Mouse (Mus musculus) spleen, adult 18-20 months (tissue): ENCODE measurements around the gene Zdhhc1.

Source experiments
- DNase-seq, 2 experiments: peaks; one replicate each; pipeline ENCODE4 v3.0.0; 2022; ENCODE audit warnings: mixed read lengths in 2 of 2

Gene Zdhhc1

DNA sequence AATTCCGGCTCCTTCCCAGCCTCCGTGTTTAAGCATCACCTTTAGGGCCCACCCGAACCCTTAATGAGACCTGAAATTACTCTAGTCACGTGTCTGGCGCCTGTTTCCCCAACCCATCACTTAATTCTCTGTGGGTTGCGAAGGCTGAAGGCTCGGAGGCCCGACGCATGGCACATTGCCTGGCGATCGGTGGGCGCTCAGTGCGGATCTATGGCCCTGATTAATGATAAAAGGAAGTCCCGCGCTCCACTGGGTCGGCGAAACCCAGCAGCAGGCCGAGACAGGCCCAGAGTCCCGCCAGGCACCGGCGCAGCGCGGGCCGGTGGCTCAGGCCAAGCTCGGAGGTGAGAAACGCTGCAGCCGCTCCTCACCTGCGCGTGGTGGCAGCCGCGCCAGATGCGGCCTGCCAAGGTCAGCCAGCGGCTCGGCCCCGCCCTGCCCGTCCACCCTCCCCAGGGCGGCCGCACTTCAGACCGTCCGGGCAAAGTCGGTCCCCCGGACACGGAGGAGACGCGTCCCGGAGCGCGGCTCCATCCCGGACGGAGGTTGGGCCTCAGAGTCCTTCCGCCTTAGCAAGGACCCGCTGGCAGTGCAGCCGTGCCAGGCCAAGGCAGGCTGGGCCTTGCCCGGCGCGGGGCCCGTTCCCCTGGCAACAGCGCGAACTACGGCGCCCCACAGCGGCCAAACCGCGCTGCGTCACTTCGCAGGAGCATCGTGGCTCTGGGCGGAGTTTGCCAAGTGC lies at the start of gene Zdhhc1:
Gene Zdhhc1, minus strand, starts transcription at position 464 of the 742 bp plus-strand sequence.
- DNase-seq = peak; percentile 65 to 82

- no peak for DNase-seq
Measured at GRCm38 (mm10) chr8:105545249-105545648, 48.5 kb upstream of the Zdhhc1 start.

DNA sequence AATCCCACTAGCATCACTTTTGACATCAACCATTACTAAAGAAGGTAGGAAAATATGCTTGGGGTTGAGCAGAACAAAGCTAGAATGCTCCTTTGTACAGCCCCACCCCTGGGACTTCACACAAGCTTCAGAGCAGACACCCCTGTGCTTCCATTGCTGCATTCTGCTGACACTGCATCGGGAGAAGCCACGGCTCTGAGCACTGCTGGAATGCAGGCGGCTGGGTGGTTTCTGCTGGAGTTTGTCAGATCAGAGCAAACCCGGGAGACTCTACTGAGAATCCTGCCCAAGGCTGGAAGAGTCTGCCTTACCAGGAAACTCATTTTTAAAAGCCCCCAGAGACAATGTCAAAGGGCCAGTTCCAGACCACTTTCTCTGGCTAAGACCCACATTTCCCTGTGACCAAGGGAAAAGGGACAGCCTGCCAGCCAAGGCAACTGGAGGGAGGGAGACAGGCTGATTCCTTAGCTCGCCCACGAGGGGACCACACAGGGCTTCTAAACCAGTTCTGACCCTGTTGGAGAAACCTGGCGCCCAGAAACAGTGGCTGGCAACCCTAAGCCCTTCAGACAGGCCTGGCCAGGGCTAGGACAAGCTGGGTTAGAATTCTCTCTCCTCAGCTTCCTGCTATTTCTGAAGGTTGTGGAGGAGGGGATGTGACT lies 48.0 kb upstream of the Zdhhc1 start:
- no peak for DNase-seq

DNA sequence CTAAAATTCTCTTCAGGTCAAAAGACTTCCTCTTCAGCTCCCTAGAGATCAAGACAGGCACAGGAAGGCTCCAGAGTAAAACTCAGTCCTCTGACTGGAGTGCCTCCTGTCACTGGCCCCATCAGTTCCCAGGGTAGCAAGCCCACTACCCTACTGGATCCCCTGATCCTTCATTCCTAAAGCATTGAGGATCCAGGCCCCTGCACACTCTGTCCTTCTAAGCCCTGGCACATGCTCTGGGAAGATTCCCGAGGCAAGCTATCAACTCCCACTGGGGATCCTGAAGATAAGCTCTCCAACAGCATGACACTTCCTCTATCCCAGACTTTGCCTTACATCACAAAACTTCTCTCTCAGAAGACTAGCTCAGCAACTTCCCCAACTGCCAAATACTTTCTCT lies 47.0 kb upstream of the Zdhhc1 start:
- DNase-seq = no peak

DNA sequence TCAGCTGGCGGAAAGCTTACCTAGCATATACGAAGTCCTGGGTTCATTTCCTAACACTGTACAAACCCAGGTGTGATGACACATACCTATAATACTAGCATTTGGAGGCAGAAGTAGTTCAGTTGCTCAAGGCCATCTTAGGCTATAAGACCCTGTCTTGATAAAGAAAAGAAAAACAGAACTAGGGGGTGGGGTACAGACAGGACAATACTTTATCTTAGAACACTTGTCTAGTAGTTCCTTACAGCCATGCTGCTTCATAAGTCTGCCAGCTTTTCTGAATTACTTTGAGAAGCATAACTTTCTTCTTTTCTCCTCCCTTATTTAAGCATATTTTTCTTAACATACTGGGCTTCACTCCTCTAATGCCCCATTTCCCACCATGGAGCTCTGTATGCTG lies 46.1 kb upstream of the Zdhhc1 start:
- DNase-seq = no peak

GRCm38 (mm10) chr8:105542032-105542656 lies 45.4 kb upstream of the Zdhhc1 start:
- no peak for DNase-seq

GRCm38 (mm10) chr8:105538940-105539339 lies 42.2 kb upstream of the Zdhhc1 start:
- DNase-seq = no peak

GRCm38 (mm10) chr8:105537011-105537677 lies 40.4 kb upstream of the Zdhhc1 start:
- DNase-seq = no peak

GRCm38 (mm10) chr8:105536546-105536945 lies 39.8 kb upstream of the Zdhhc1 start:
- no peak for DNase-seq

GRCm38 (mm10) chr8:105533892-105534329 lies 37.2 kb upstream of the Zdhhc1 start:
- DNase-seq = peak; percentile 35 to 67

- no peak for DNase-seq
Measured at GRCm38 (mm10) chr8:105533439-105533838, 36.7 kb upstream of the Zdhhc1 start.

DNA sequence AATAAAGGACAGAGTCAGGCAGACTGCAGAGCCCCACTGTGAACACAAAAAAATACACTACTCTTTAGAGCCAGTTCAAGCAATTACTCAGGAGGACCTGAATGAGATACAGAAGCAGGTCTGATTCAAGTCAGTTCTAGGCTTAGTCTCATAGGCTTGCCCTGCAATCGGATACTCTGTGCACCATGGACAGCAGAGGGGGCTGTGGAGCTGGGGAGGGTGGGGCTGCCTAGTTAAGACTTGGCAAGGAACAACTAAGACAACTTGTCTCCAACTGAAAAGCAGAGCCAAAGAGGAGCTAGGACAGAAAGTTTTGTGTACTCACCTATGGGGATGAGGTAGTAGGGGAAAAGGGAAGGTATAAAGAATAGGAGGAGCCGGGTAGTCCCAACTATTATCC lies 35.1 kb upstream of the Zdhhc1 start:
- DNase-seq = peak; percentile 31 to 57

GRCm38 (mm10) chr8:105529271-105529670 lies 32.6 kb upstream of the Zdhhc1 start:
- DNase-seq = no peak

DNA sequence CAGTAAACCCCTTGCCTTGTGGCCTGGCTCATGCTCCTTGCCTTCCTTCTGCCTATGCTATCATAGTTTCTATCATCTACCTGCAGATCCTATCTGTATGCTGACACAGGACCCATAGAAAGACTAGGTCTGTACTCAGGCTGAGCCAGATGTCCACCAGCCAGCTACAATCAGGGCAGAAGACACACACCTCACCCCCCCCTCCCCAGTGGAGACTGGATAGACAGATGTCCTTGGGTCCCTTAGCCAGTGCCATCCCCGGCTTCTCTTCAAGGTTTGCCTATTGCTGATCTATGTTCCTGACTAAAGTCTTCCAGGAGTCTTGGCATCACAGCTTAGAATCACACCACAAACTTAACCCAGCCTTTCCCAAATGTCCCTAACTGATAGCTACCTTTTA lies 31.5 kb upstream of the Zdhhc1 start:
- DNase-seq = no peak

GRCm38 (mm10) chr8:105527110-105527509 lies 30.4 kb upstream of the Zdhhc1 start:
- DNase-seq = no peak

DNA sequence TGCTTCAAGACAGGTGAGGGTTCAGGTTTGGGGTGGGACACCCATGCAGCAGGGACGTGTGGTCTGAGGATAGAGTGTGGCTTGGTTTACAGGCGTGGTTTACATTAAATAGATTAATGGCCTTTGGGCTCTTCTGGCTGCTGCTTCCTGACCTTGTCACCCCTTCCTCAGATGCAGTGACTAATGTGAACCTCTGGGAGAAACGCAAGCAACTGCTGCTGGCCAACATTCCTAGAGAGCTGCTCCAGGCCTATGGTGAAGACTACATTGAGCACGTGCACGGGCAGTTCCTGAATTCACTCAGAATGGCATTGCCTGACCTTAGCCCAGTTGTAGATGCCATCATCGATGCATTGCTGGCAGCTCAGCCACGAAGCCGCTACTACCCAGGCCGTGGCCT lies 26.2 kb upstream of the Zdhhc1 start:
- no peak for DNase-seq

- no peak for DNase-seq
Measured at GRCm38 (mm10) chr8:105521995-105522769, 25.5 kb upstream of the Zdhhc1 start.

GRCm38 (mm10) chr8:105521061-105521460 lies 24.4 kb upstream of the Zdhhc1 start:
- no peak for DNase-seq

DNA sequence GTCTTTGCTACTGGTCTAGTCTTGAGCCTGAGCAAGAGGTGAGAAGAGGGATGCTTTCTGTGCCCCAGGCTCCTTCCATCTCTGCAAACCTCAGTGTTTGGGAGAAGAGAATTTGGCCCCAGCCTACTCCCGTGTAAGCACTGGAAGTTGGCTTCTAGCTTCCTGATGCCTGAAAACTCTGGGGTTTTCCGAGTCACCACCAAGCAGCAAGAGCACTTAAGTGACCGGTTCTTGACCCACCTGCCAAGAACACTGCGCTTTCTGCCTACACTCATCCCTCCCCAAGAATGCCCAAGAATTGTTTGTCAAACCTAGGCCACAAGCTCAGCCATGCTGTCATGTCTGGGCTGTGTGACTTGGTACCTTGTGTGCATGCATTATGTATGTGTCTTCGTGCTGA lies 23.8 kb upstream of the Zdhhc1 start:
- DNase-seq = no peak

DNA sequence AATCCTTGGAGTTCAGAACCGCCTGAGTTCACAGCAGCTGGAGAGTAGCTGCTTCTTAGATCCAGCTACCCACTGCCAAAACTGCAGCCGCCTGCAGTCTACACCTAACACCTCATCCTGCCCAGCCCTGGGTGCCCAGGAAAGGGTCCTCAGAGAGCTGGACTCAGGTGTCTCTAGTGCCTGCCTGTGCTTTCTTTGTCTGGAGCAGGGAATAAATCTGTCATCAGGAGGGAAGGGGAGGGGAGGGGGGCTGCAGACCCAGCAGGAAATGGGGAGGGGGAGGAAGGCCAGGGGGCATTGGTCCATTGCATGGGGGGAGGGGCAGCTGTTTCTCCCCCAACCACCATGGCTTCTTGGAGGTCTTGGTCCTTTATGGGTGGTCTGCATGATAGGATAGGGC lies 22.9 kb upstream of the Zdhhc1 start:
- no peak for DNase-seq

GRCm38 (mm10) chr8:105518436-105519313 lies 22.0 kb upstream of the Zdhhc1 start, which contains the start of gene Hsd11b2:
Gene Hsd11b2, plus strand, starts transcription at chr8:105518755.
- DNase-seq = peak; percentile 25 to 51
